Mouse (Mus musculus) intestine, embryonic 16.5 days (tissue): ENCODE data around the gene Coasy. TPM values are rescaled to one million over a fixed set of nuclear protein-coding genes. Genes with fewer than 3 reads are reported as not detected.

Experiments used
- ATAC-seq: fragments of 200-750 bp; cut with Nextera tagmentation; 2 replicates; pipeline ENCODE4 v1.8.0; 2017; ENCODE audit warnings: moderate TSS enrichment, moderate library complexity
- H3K27ac ChIP-seq: fragments of 300-500 bp; sonication (generic); 2 replicates; pipeline ENCODE4 v1.5.1; 2014; ENCODE audit warnings: mild to moderate bottlenecking, low read length
- H3K27me3 ChIP-seq: fragments of 300-500 bp; sonication (generic); replicated peaks from 2 replicates; pipeline ENCODE4 v1.6.1; 2014; ENCODE audit warnings: low read length, control low read depth, mixed read lengths; ENCODE audit not compliant: control insufficient read depth, insufficient read depth
- H3K36me3 ChIP-seq: fragments of 300-500 bp; sonication (generic); 2 replicates; pipeline ENCODE4 v1.6.1; 2014; ENCODE audit warnings: low read length, control low read depth; ENCODE audit not compliant: control insufficient read depth, insufficient read depth
- H3K4me1 ChIP-seq: fragments of 300-500 bp; sonication (generic); 2 replicates; pipeline ENCODE4 v1.6.1; 2014; ENCODE audit warnings: low read length, control low read depth, mixed read lengths; ENCODE audit not compliant: control insufficient read depth, insufficient read depth
- H3K4me2 ChIP-seq: fragments of 300-500 bp; sonication (generic); 2 replicates; pipeline ENCODE4 v1.6.1; 2014; ENCODE audit warnings: low read depth, low read length, control low read depth
- H3K4me3 ChIP-seq: fragments of 300-500 bp; sonication (generic); 2 replicates; pipeline ENCODE4 v1.5.1; 2014; ENCODE audit warnings: mild to moderate bottlenecking, low read length
- H3K9ac ChIP-seq: fragments of 300-500 bp; sonication (generic); 2 replicates; pipeline ENCODE4 v1.6.1; 2014; ENCODE audit warnings: low read depth, low read length
- H3K9me3 ChIP-seq: fragments of 300-500 bp; sonication (generic); 2 replicates; pipeline ENCODE4 v1.6.1; 2016; ENCODE audit warnings: low read length, control low read depth; ENCODE audit not compliant: control insufficient read depth
- WGBS: fragments of 180-500 bp; shearing (Covaris S2); extraction: QIAGEN DNeasy Blood & Tissue Kit; methylation state at CpG from one replicate; pipeline ENCODE4 v1.1.7; 2014; 5-methylcytosine and 5-hydroxymethylcytosine counted together
- polyA plus RNA-seq: library from polyadenylated mRNA; unstranded; fragments of >200 nt; fragmentation: Nextera tagmentation; extraction: Ambion mirVana; gene quantifications from 2 replicates; pipeline ENCODE4 v1.2.1, GENCODE M21; 2015

Gene Coasy
- polyA plus RNA-seq, 1 experiment from 2014 or later, result 47.1 TPM

DNA sequence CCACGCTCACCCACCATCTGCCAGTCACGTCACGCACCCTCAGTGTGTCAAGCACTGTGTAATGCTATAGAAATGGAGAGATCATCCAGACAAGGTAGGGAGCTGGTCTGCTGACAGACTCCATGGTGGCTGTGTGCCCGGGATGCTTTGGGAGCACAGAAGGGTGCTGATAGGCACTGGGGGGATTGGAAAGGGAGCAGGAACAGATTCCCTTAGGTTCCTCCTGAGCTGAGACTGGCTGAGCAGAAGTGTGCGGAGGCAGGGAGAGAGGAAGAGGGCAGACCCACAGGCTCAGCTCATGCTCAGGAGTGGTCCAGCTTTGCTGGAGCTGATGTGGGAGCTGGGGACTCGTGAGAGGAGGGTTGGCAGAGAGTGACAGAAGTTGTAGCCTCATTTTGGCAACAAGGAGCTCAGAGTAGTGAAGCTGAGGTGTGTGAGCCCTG is 31.3 kb upstream of the Coasy start:
- no peaks in the 10 kb centered on the region for H3K27me3 ChIP-seq
- H3K4me1 ChIP-seq, result peaks cover 13% of the 10 kb centered on the region
- 88% methylated on average over 6 of the region's 6 CpGs for WGBS
- H3K4me3 ChIP-seq, result no peak overlapping the region
- peaks cover 3% of the 10 kb centered on the region; the same call in 1 of the 2 replicates for H3K36me3 ChIP-seq
- ATAC-seq, result no peak
- no peak overlapping the region for H3K27ac ChIP-seq
- H3K4me2 ChIP-seq, result no peak overlapping the region
- H3K9ac ChIP-seq, result no peak overlapping the region
- no peaks in the 10 kb centered on the region for H3K9me3 ChIP-seq

DNA sequence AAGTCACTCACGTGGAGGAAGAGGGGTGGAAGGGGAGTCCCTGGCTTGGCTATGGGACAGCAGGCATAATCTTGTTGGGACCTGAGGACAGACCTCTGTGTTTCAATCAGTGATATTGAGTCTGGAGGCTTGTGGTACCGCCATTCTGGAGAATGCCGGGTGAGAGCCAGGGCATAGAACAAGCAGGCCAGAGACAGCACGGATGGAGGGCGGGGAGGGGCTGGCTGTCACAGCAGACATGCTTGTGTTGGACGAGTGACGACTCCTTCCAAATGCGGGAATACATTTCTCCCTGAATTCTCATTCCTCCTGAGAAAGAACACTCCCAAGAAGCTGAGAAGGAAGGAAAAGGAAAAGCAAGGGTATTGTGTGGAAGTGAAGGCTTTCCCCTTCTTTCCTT is 30.7 kb upstream of the Coasy start:
- Histone ChIP-seq H3K27me3 (no peaks in the 10 kb centered on the region), H3K36me3 (no peaks in the 10 kb centered on the region; the same call in 1 of the 2 replicates), H3K4me1 (peaks cover 18% of the 10 kb centered on the region), H3K9me3 (no peaks in the 10 kb centered on the region), H3K4me3 (no peak overlapping the region), H3K9ac (no peak overlapping the region), H3K27ac (no peak overlapping the region), H3K4me2 (no peak overlapping the region)
- no peak for ATAC-seq
- 82% methylated on average over 8 of the region's 8 CpGs for WGBS

DNA sequence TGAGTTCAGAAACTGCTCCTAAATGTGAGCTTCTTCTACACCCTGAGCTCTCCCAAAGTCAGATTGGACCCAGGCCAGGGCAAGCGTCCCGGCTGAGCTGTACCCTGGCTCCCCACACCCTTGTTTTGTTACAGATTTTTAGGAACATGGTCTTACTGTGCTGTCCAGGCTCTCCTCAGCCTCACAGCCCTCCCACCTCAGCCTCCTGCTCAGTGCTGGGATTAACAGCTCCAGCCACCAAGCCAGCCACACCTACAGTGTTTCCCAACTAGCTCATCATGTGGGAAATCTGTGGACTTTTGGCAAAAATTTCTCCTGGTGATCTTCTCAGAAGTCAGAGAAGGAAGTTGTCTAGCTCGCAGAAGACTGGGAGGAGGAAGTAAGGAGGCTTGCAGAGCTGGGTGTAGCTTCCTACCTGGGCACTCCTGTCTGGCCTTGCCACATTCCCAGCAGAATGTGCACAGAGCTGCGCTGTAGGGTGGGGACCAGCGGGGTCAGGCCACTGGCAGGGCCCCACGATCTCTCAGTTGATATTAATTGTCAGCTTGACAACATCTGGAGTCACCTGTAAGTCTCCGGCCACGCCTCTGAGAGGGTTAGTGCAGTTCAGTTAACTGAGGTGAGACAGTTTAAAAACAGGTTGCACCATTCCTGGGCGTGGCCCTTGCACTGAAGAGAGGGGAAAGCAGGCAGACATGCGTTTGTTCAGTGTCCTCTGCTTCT is 29.5 kb upstream of the Coasy start:
- no peak overlapping the region for H3K4me2 ChIP-seq
- 0 out of 2 replicates have a peak overlapping the region, but pooled peaks have one; percentile 17 for H3K9ac ChIP-seq
- WGBS, result 70% methylated on average over 10 of the region's 10 CpGs
- H3K27ac ChIP-seq, result peak overlapping the region; percentile 80
- peaks cover 29% of the 10 kb centered on the region for H3K4me1 ChIP-seq
- peak; percentile 85 for ATAC-seq
- H3K4me3 ChIP-seq, result no peak overlapping the region
- H3K36me3 ChIP-seq, result no peaks in the 10 kb centered on the region; the same call in 1 of the 2 replicates
- no peaks in the 10 kb centered on the region for H3K27me3 ChIP-seq
- H3K9me3 ChIP-seq, result no peaks in the 10 kb centered on the region

DNA sequence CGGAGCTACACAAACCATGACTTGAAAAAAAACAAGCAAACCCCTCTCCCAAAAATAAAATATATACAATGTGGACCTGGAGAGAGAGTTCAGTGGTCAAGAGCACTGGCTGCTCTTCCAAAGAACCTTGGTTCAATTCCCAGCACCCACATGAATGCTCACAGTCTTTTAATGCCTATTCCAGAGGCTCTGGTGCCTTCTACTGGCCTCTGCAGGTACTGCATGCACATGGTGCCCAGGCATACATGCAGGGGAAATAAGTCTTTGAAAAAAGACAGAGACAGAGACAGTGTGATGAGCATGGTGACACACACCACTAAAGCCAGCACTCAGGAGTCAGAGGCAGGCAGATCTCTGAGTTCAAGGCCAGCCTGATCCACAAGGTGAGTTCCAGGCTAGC is 28.4 kb upstream of the Coasy start:
- Histone ChIP-seq H3K4me1 (peaks cover 40% of the 10 kb centered on the region), H3K36me3 (no peaks in the 10 kb centered on the region; the same call in 1 of the 2 replicates), H3K27ac (no peak overlapping the region), H3K4me2 (no peak overlapping the region), H3K4me3 (no peak overlapping the region), H3K27me3 (no peaks in the 10 kb centered on the region), H3K9ac (no peak overlapping the region), H3K9me3 (no peaks in the 10 kb centered on the region)
- WGBS, result 100% methylated on average over 1 of the region's 1 CpGs
- ATAC-seq, result no peak

DNA sequence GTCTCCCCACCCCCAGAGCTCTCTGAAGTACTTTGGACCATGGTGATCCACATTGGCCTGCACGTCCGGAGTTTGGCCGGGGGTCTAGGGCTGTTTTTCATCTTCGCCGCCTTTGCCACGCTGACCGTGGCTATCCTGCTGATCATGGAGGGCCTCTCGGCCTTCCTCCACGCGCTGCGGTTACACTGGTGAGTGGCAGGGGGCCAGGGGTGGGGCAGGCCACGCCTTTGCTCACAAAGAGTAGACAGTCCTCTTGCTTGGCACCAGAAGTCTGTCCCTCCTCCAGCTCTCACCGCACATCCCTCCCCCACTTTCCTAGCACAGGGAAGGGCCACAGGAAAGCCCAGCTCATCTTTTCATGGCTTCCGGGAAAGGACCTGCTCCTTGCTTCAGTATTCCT is 26.9 kb upstream of the Coasy start:
- 72% methylated on average over 14 of the region's 14 CpGs for WGBS
- Histone ChIP-seq H3K36me3 (no peaks in the 10 kb centered on the region; the same call in 1 of the 2 replicates), H3K4me3 (no peak overlapping the region), H3K9ac (no peak overlapping the region), H3K4me1 (peaks cover 54% of the 10 kb centered on the region), H3K27me3 (no peaks in the 10 kb centered on the region), H3K4me2 (no peak overlapping the region), H3K27ac (peak overlapping the region; percentile 43), H3K9me3 (no peaks in the 10 kb centered on the region)
- ATAC-seq, result no peak

DNA sequence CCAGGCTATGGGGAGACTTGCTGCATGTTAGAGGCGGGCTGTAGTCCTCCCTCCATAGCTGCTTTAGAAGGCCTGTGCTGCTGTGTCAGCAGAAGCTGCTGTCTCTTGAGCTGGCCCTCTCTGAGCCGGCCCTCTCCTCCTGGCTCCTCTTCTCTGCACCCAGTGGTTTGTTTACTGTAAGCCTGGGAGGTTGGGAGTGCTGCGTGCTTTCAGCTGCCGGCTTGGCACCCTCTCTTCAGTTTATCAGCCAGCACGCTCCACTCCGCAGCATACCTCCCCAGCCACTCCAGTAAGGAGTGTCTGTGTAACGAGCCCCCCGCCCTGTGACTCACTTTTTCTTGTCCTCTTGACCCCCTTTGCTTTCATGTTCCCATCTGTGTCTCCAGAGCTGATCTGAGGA is 25.5 kb upstream of the Coasy start:
- 0 out of 2 replicates have a peak overlapping the region, but pooled peaks have one; percentile 19 for H3K4me2 ChIP-seq
- H3K36me3 ChIP-seq, result no peaks in the 10 kb centered on the region; the same call in 1 of the 2 replicates
- no peaks in the 10 kb centered on the region for H3K9me3 ChIP-seq
- peak; percentile 64 for ATAC-seq
- peak overlapping the region; percentile 85 for H3K27ac ChIP-seq
- H3K4me3 ChIP-seq, result no peak overlapping the region
- peaks cover 63% of the 10 kb centered on the region for H3K4me1 ChIP-seq
- H3K27me3 ChIP-seq, result no peaks in the 10 kb centered on the region
- 13% methylated on average over 8 of the region's 8 CpGs for WGBS
- H3K9ac ChIP-seq, result peak overlapping the region; percentile 49; the same call in 1 of the 2 replicates

DNA sequence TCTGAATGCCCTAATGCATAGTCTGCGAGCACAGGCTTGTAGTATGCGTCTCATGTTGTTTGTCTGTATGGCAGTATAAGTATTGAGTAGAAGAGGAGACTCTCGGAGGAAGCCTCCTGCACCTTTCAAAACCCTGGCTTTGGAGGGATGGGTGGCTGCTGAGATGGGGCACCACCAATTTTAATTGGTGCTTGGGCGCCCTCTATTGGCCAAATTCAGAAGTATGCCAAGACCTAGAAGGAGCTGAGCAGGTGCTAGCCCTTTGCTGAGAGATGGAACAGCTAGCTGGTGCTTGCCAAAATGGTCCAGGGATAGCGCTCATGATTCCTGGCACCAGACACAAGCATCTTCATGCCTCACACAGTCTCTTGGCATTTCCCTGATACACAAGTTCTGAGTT is 24.5 kb upstream of the Coasy start:
- peak overlapping the region; percentile 89 for H3K27ac ChIP-seq
- H3K27me3 ChIP-seq, result no peaks in the 10 kb centered on the region
- no peaks in the 10 kb centered on the region; the same call in 1 of the 2 replicates for H3K36me3 ChIP-seq
- WGBS, result 23% methylated on average over 5 of the region's 5 CpGs
- H3K4me2 ChIP-seq, result 0 out of 2 replicates have a peak overlapping the region, but pooled peaks have one; percentile 19
- H3K4me1 ChIP-seq, result peaks cover 70% of the 10 kb centered on the region
- H3K9ac ChIP-seq, result peak overlapping the region; percentile 49; the same call in 1 of the 2 replicates
- no peaks in the 10 kb centered on the region for H3K9me3 ChIP-seq
- no peak overlapping the region for H3K4me3 ChIP-seq
- ATAC-seq, result no peak

DNA sequence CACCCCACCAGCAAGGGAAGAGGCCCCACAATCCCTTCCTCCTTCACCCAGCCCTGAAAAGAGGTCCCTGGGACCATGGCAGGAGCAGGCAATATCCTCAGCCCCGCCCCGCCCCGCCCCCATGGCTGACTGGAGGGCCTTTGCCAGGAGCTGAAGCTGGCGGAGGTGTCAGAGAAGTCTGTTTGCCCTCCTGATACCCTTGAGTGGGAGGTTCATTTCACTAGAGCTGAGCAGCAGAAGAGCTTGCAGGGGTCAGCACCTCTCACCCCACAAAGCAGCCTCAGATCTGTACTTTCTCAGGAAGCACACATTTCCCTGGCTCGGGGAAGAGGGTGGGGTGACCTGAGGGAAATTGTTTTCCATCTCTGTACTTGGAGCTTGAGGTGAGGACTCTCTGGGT is 23.6 kb upstream of the Coasy start:
- 54% methylated on average over 5 of the region's 5 CpGs for WGBS
- peak overlapping the region; percentile 89 for H3K27ac ChIP-seq
- H3K9me3 ChIP-seq, result no peaks in the 10 kb centered on the region
- H3K9ac ChIP-seq, result peak overlapping the region; percentile 31; the same call in 1 of the 2 replicates
- no peak overlapping the region for H3K4me3 ChIP-seq
- ATAC-seq, result peak; percentile 25
- H3K27me3 ChIP-seq, result no peaks in the 10 kb centered on the region
- peaks cover 79% of the 10 kb centered on the region for H3K4me1 ChIP-seq
- no peak overlapping the region for H3K4me2 ChIP-seq
- no peaks in the 10 kb centered on the region; the same call in 1 of the 2 replicates for H3K36me3 ChIP-seq

DNA sequence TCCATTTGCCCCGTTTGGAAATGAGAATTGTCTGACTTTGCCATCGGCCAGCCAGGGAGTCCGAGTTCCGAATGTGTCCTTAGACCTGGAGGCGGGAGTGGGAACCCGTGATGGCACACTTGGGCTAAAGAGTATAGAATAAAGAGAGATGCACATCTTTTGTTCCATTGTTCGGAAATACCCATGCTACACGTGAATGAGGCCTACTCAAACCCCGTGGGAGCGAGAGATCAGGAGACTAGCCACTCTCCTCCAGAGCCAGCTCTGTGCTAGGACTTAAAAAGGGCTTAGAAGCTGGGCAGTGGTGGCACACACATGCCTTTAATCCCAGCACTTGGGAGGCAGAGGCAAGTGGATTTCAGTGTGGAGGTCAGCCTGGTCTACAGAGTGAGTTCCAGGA is 22.9 kb upstream of the Coasy start:
- Histone ChIP-seq H3K4me3 (no peak overlapping the region), H3K4me1 (peaks cover 86% of the 10 kb centered on the region), H3K4me2 (no peak overlapping the region), H3K27me3 (no peaks in the 10 kb centered on the region), H3K27ac (peak overlapping the region; percentile 89), H3K9me3 (no peaks in the 10 kb centered on the region), H3K36me3 (no peaks in the 10 kb centered on the region; the same call in 1 of the 2 replicates), H3K9ac (0 out of 2 replicates have a peak overlapping the region, but pooled peaks have one; percentile 21)
- WGBS, result 78% methylated on average over 10 of the region's 10 CpGs
- no peak for ATAC-seq
